Mouse (Mus musculus) right cerebral cortex, postnatal 14 days (tissue): ENCODE measurements at regions not wholly inside any gene's neighbourhood (a gene's known extent, or its start where the extent isn't known, plus 50 kb on each side); places are given as distances from the start of the nearest gene placed in this dataset.

Experiments
- DNase-seq: peaks from one replicate; pipeline ENCODE4 v3.0.0; 2022

DNA sequence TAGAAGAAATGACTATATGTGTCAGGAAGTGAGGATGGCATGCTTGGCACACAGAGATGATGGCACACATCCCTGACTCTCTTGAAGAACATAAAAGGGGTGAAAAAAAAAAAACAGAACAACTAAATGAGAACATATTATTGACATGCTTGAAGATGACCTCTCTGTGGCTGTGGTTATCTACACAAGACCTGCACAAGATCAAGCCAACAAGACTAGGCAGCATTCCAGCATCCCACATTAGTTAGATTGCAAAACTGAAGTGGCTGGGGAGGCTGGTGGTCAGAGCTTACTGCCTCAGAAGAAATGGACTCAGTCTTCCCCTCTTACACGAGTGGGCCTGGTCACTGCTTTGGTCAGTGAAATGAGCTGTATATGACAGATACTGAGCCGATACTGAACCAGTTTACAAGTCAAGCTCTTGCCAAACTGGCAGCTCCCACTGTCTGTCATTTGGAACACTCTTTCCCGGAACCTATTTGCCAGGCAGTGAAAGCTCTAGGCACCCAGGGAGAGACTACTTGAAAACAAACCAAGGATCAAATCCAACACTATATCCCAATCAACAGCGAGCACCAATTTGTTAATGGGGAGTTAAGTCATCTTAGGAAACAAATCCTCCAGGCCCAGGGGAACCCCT is 335.6 kb upstream of the Noct start:
- DNase-seq, result no peak

DNA sequence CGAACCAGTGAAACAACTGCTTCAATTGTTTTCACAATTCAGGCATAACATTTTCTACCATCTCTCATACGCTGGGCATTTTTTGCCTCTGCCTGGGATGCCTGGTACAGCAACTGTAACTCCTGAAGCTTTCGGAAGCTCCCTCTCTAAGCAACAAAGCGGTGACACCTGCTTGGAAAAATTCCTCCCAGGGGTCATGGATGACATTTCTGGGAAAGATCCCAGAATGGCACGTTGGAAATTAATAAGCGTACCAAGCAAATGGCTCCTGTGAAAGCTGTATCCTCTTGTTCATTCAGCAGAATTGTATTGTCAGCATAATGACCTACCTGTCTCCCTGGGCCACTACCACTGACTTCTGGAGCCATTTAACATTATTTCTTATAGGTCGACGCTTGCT is 333.7 kb upstream of the Noct start:
- no peak for DNase-seq

DNA sequence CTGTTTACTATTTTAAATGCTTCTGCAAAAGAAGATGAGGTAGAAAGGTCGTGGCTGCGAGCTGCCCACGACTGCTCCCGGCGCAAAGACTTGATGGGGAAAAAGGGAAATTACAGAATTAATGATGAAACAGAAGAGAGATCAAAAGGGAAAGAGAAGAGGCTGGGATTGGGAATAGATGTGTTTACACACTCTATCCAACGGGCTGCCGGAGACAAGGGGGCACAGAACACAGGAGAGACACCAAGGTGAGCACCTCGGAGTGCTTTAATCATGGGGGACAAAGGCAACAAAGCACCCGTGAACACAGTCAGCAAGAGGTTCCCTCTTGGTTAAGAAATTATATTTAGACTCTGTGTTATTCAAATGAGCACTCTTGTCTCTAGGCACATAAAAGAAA is 326.1 kb upstream of the Noct start:
- DNase-seq, result no peak

DNA sequence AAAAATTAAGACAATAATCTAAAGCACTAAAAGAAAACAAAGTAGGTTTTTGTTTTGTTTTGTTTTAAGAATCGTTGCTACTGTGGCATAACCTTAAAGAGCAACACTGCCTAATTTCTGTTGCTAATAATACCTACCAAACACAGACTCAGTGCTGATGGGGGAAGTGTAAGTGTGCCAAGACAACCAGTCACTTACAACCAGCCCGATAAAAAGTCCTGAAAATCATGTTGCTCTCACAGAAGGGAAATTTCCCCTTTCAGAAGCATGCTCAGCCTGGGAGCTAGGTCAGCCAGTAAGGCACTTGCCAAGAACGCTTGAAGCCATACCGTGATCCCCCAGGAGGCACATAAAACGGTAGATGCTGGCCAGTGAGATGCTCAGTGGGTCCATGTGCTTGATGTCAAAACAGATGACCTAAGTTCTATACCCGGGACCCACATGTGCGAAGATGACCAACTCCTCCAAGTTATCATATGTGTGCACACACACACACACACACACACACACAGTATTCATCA is 324.4 kb upstream of the Noct start:
- no peak for DNase-seq

DNA sequence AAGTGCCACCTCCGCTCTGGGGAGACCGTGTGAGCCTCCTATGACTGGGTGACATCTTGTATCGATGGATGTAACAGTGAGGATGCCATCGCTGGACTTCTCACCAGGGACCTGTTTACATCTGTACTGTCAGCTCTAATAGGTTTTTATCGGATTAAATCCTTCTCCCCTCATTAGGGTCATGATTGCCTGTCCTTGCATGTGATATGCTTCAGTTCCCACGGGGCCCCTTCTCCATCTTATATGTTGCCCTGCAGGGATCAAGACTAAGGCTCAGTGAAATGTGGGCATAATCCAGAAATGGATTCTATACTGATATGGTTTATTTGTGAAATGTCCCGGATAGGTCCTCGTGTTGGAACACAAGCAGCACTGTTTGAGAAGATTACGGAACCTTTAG is 323.7 kb upstream of the Noct start:
- DNase-seq, result no peak

DNA sequence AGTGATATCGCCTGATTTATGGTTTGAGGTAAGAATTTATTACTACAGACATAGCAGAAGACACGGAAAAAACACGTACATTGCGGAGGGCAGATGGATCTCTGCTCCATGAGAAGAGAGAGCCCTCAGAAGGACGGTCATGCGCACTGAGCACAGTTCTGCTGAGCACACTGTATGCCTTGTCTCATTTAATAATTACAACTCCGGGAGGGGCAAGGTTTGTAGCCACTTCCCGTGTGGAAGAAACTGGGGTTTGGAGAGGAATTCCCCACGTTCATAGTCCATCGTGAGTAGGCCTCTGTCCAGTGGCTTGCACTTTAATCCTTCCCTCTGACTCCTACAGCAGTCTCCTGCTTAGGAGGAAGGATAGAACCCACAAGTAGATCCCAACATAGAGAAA is 322.9 kb upstream of the Noct start:
- no peak for DNase-seq

DNA sequence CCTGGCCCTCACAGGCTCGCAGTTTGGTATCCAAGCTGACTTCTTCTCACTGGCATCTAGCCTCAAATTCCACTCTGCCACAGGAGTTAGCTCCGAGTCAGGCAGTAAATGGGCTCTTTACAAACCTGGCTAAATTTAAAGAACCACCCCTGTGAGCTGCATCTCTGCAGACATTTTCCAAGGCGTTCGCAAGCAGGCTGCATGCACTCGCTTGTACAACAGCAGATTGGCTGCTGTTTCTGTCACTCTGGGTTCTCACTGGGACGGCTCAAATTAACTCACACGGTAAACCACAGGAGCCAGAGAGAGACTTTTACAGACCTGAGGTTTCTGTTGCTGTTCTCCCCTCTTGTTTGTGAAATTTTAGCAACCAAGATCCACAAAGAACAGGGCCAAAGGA is 321.3 kb upstream of the Noct start:
- DNase-seq, result peak; percentile 59

DNA sequence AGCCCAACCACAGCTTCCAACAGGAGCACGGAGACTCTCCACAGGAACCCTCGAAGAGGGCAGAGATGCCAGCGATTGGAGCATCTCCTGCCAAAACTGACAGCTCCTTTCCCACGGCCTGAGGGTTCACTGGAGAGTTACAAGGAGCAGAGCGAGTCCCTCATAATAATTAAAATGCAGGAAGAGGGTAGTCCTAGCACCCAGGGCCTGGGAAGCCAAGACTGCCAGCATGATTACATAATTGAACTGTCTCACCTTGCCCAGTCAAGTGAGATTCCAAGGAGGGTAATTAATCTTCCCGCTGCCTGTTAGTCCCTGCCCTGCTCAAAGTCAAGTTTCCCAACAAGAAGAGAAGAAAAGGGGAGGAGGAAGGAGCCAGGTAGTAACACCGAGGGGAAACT is 319.5 kb upstream of the Noct start:
- no peak for DNase-seq

DNA sequence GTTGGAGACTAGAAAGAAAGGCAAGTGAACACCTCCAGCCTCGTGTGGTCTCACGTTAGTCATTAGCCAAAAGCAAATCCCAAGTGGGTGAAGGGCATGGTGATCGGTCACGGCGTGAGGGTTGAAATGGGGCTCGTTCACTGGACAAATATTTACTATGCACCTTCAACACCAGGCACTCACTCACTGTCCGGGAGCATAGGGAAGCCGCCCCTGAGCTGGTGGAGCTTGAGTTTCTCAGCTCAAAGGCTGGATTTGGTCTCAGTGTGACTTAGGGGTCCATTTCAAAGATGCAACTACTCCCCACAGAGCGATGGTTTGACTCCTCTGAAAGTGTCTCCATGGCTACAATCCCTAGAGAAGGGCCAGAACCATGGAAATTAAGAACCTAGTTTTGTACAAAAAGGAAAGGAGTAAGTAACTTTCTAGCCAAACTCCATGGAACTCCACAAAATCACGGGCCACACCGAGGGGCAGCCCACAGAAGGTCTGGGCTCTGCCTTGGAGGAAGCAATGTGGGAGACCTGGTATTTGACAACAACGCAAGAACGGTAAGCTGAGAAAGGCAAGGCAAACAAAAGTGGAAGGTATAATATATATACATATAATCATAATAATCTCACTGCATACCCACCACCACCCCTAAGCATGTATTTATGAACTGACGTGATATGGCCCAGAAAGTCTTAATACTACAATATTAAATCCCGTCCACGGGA is 318.8 kb upstream of the Noct start:
- DNase-seq, result no peak

DNA sequence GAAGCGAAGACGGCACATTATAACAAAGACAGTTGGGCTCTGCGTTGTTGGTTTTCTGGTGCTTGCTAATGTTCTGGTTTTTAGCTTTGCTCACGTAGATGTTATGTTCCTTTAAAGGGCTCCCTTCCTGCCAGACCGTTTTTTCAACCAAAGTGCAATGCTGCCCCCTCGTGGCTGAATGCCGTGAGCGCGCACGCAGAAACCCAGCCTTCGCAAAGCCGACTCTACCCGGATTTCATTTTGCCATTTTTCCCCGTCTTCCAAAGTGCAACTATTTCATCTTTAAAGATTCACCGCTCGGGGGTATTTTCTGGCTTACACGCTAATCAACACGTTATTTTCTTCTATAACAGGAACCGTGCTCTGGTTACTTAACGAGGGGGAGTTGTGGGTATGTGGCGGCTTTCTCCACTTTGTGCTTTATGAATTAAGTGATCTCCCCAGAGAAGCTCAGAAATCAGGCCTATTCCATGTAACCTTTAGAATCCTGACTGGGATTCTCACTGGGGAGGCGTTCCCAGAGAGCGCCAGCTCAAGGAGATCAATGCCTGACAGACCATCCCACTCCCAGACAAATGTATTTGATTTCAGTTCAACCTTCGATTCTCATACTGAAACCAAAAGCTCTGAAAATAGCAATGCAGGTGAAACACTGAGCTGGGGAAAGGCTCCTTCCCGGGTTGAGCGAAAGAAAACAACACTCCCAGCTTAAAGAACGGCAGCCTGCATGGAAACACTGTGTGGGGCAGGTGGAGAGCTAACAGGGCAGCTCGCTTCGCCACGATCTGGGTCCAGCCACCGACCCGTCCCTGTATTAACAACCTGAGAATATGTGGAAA is 318.0 kb upstream of the Noct start:
- DNase-seq, result peak; percentile 94

DNA sequence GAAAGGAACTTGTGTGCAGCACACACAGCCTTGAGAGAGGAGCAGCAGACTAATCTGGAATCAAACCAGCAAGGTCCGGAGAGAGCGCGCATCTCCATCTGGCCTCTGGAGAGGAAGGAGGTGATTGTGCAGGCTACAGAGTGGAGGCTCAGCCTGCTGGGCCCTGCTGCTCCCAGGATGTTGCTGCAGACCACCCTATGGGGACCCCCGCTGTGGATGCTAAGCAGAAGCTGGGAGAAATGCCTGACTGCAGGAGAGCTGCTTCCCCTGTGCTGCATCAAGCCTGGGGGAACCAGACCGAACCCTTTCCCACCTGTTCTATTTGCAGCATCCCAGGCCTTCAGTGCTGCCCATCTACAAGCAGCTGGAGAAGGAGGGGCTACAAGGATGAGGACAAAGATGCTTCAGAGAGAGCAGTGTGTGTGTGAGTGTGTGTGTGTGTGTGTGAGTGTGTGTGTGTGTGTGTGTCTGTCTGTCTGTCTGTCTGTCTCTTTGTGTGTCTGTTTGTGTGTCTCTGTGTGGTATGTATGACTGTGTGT is 311.2 kb upstream of the Noct start:
- no peak for DNase-seq

DNA sequence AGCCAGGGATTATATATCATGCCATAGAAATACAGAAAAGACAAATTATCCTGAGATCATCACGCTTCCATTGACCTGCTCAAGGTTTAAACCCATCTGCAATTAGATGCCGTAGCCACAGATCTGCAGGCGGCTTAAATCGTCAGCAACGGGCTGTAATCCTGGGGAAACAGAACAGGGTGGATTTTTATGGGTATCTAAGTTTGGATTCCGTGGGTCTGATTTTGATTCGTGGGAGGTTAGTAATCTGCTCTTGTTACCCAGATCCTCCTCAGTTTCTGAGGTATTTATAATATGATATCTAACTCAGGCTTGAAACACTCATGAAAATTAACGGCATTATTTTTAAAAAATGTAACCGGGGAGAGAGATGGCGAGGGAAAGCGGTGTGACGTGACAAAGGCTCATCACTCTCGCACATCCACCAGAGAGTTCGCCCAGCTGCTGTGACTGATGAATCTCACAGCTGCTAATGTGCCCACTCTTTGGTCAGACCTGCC is 309.3 kb upstream of the Noct start:
- DNase-seq, result no peak

DNA sequence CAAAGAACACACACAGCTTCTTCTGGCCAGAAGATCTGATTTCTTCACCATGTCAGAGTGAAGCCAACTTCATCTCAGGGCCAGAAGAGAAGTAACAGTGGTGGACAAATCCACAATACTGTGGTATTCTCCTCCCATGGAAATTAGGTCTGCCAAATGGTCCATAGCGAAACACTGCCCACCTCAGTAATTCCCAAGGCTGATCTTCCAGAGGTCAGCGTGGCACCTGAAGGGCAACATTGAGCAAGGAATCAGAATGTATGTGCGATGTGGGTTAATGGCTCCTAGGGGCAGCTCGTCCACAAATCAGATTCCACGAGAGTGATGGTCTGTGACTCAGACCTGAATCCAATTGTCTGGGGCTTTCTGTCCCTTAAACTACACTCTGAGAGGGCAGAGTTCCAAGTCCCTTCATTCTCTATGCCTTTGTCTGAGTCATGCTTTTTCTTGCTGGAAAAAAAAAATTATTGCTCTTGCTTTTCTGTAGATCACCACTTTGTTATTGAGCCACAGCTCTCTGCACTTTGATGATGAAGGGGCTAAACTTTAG is 307.9 kb upstream of the Noct start:
- no peak for DNase-seq

DNA sequence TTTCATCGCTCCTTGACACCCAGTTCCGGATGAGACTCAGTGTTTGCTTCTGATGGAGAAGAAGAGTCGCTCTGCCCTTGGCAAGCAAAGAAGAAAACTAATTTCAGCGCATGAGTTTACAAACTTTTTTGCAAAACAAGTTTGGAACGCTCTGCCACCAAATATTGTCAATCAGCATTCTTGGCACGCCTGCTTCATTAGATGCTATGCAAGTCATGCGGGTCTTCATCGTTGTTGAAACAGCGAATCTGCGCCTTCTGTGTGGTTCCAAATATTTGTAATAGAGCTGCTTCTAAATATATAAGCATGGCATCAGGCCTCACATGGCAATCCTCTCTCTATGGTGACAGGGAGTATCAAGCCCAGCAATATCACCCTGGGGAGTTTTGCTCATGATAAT is 301.9 kb upstream of the Noct start:
- no peak for DNase-seq

DNA sequence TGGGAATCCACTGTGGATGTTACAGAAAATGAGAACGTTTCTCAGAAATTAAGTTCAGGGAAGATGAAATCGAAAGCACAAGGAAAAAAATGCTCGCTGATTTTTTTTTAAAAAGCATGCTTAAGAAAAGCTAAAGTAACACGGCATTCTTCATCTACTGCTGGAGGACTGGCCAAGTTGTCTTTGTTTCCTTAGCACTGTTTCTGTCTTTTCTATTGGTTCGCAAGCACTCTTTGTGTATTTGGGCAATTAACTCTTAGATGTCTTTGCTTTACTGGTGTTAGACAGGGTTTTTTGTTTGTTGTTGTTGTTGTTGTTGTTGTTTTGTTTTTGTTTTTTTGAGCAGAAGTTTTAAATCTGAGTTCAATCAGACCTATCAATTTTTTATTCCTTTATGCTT is 301.4 kb upstream of the Noct start:
- no peak for DNase-seq

DNA sequence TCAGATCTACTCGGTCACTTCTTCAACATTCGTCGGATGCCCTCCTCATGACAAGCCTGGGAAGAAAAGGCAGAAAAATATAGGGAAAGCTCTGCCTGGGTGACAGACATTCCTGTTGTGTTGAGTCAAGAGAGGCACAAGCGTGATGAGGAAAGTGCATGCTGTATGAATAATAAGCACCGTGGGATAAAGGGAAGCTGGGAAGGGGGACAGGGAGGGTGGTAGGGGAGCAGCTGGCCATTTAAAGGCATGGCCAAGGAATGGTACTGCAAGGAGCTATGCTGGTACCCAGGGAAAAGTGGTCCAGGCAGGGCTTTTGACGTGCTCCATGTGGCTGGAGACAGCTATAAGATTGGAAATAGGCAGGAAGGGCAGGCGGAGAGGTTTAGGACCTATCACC is 300.9 kb upstream of the Noct start:
- no peak for DNase-seq

DNA sequence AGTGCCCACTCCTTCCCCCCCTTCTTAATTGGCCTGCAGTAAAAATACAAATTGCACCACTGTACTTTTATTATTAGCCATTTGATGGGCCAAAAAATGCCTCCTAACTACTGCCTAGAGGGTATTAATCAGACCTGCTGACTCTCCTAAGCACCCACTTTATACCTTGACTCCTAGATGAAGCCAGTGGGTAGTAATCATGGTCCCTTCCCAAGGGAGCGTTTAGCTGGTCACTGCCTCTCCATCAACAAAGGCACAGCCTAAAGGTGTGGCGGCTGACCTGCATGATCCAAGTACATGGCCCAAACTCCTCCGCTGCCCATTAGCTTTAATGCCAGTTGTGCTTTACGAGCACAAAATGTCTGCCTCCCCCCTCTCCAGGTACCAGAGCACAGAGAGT is 296.9 kb upstream of the Noct start:
- no peak for DNase-seq

DNA sequence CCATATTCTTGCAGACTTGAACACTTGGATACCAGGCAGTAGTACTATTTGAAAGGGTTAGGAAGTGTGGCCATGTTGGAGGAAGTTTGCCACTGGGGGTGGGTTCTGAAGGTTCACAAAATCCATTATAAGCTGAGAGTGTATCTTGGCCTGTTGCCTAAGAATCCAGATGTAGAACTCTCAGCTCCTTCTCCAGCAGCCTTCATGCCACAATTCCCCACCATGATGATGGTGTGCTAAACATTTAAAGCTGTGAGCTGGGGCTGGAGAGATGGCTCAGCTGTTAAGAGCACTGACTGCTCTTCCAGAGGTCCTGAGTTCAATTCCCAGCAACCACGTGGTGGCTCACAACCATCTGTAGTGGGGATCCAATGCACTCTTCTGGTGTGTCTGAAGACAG is 295.2 kb upstream of the Noct start:
- no peak for DNase-seq

DNA sequence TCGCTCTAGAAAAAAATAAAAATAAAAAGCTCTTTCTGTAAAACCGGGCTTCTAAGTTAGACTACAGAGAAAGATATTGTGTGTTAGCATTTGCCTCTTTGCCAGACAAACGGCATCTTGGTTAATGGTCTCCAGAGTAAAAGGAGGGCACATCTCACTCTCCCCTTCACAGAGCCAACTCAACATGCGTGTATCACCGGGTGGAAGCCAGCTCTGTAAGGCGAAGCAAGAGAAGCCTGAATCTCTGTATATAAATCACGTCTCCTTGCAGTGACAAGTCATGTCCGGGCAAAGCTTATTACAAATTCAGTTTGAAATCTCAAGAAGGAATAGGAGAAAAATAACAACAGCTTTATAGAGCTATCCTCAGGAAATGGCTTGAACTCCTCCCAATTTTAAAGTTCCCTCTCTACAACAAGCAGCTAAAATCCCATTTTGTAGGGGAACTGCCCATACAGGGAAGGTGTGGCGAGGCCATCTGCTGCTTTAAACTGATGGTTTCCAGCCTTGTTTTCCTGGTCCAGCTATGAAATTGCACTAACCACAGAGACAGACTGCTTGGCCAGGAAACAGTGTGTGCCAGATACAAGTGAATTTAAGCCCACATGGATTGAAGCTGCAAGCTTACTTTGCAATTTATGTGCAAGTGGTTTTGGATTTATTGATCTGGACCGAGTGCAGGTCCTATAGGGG is 291.7 kb upstream of the Noct start:
- DNase-seq, result no peak

DNA sequence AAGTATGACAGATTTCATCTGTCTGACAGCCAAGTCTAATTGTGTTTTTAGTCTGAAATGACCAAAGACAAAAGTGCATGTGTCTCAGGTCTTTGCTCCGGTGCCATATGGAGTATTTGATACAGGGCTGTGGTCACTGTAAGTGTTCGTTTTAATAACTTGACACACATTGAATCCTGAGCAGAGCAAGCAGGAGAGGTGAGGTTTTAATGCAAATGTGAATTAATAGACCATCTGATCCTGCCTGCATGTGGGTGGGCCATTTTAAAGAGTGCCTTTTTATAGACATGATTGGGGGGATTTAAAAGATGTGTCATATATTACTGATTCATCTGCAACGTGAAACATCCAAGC is 291.2 kb upstream of the Noct start:
- DNase-seq, result no peak

DNA sequence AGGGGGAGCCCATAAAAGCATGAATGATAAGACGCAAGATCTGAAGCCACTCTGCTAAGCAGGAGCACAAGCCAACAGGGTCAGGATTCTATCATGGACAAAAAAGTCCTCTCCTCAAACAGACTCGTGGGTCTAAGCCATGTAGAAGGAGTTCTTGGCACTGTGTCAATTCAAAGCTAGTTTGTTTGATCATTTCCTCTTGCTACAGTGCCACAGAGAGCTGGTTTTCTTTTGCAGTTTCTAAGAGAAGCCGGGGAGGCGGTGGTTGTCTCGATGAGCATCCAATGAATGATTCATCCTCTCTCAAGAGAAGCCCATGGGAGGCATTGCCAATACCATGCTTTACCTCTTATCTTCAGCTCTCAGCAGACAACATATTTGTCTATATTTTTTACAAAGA is 284.6 kb upstream of the Noct start:
- DNase-seq, result no peak

DNA sequence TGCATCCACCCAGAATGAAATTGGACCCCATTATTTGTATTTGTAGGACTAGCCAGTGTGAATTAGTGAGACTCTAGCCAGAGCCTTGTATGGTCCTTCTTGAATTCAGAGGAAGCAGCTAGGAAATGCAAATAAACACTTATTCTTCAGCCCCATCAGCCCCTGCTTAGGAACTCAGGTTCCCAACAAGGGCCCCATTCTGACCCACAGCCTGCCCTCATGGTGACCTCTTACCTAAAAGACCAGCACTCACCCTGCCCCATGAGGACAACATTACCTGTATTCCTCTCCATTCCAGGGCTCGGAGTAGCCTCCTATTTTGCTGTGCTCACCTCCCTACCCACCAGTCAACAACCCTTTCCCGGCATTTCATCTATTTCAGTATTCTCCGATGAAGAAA is 283.6 kb upstream of the Noct start:
- no peak for DNase-seq

DNA sequence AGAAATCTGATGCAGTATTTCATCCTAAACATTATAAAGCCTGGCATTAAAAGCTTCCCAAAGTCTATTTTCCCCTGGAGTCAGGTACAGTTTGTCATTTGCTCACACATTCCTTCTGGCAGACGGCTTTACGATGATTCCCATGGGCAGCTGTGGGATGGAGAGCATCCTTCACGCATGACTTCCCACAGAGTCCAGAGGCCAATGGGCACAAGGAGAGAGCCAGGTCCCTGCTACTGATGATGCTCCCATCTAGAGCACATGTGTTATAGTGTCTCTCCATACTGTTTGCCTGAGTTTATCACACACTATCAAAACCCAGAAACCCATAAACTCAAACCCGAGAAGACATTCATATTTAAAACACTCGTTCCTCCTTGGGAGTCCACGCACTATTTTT is 270.8 kb upstream of the Noct start:
- no peak for DNase-seq
